Mouse (Mus musculus) spleen, adult 2 months (tissue): ENCODE measurements around the gene Zfp697. TPM values are rescaled to one million over a fixed set of nuclear protein-coding genes. Genes with fewer than 3 reads are reported as not detected.
"Not testable (repeated sequence)": the region's sequence is repeated elsewhere in the genome, so short reads cannot be mapped to it uniquely, and the experiment has no call there.

Experiments used
- DNase-seq, 2 experiments: peaks; one replicate each; pipeline versions ENCODE4 v3.0.0 to v3.0.0-alpha.2; 2012 to 2021; ENCODE audit warnings: low spot score in 2 of 2, low read depth in 1 of 2
- H3K27ac ChIP-seq: fragments of 200-500 bp; 2 replicates; pipeline ENCODE4 v1.5.1; 2012; ENCODE audit warnings: low read length, inconsistent platforms; ENCODE audit not compliant: insufficient read depth
- H3K27me3 ChIP-seq: fragments of 200-500 bp; 2 replicates; pipeline ENCODE4 v1.6.1; 2012; ENCODE audit warnings: mild to moderate bottlenecking, moderate library complexity, low read length, inconsistent platforms; ENCODE audit not compliant: control insufficient read depth, insufficient read depth
- H3K36me3 ChIP-seq: fragments of 200-500 bp; 2 replicates; pipeline ENCODE4 v1.6.1; 2012; ENCODE audit warnings: mild to moderate bottlenecking, low read length, inconsistent platforms; ENCODE audit not compliant: control insufficient read depth, insufficient read depth
- H3K4me1 ChIP-seq: fragments of 200-500 bp; 2 replicates; pipeline ENCODE4 v1.6.1; 2011; ENCODE audit warnings: inconsistent platforms; ENCODE audit not compliant: control insufficient read depth, insufficient read depth, insufficient read length
- H3K4me3 ChIP-seq: fragments of 200-500 bp; 2 replicates; pipeline ENCODE4 v1.5.1; 2011; ENCODE audit warnings: mild to moderate bottlenecking, inconsistent platforms; ENCODE audit not compliant: insufficient read depth, insufficient read length; ENCODE audit errors: extremely low read depth
- WGBS: fragments of 180-500 bp; shearing (Covaris S2); methylation state at CpG from one replicate; pipeline ENCODE4 v1.1.7; 2018; 5-methylcytosine and 5-hydroxymethylcytosine counted together
- polyA plus RNA-seq: library from polyadenylated mRNA; depleted of rRNA; stranded (reverse); fragments of >200 nt; gene quantifications from 2 replicates; pipeline ENCODE4 v1.2.3, GENCODE M21; 2012

Zfp697 gene
- polyA plus RNA-seq, 1 experiment, result 0.96 TPM

DNA sequence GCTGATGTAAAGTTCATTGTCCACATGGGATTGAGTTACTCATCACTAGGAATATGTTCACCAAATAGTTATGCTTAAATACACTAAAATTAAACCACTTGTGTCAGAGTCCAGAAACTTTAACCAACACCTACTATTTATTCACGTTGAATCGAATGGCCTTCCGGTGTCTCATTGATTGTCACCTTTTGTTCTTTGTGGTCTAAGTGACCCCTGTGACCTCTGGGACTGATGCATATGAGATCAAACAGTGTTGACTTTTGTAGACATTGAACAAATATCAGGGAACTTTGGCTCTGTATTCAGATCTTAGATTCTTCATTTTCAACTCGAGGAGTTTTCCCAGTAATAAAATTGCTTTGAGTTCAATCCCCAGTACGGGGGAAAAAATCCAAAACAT is 125.0 kb downstream of the Zfp697 start:
- DNase-seq, H3K27me3 ChIP-seq, H3K4me3 ChIP-seq, H3K36me3 ChIP-seq, H3K4me1 ChIP-seq, H3K27ac ChIP-seq: not testable (repeated sequence)
- WGBS, result no CpG with 5 or more reads among the region's 5 CpGs

DNA sequence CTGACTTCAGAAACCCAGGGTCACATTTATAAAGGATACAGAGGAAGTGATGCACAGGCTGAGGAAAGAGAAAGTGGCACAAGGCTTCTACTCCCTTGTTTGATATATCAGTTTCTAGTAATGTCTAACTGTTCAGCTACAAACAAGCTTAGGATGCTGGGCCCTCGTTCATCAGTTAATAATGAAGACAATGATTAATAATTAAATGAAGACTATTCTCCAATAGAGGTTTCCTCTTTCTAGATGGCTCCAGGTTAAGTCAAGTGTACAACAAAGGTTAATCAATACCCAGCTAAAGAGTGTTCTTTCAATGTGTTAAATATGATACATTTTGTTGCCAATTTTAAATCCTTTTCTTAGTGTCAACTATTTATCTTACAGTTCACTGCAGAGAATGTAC is 128.2 kb downstream of the Zfp697 start, which contains the start of gene Hsd3b4:
Gene Hsd3b4, minus strand, starts transcription at position 101 of the 400 bp plus-strand sequence.
- H3K4me1 ChIP-seq, H3K27me3 ChIP-seq, H3K27ac ChIP-seq, H3K36me3 ChIP-seq, DNase-seq, H3K4me3 ChIP-seq: not testable (repeated sequence)
- no CpG with 5 or more reads among the region's 1 CpGs for WGBS

DNA sequence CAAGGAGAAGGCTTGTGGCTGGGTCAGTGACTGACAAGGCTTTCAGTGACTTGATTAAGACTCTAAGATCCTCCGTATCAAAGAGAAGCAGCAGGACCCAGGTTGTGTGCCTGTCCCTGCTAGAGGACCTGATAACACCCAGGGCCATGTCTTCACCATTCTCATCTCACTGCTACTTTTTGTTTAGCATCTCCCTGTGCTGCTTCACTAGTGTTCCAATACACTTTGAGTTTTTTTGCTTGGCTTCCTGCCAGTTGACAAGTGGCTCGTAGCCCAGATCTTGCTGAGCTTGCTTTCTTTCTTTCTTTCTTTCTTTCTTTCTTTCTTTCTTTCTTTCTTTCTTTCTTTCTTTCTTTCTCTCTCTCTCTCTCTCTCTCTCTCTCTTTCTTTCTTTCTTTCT is 140.5 kb downstream of the Zfp697 start:
- not testable (repeated sequence) for DNase-seq, H3K36me3 ChIP-seq, H3K4me3 ChIP-seq, H3K27ac ChIP-seq, H3K27me3 ChIP-seq, H3K4me1 ChIP-seq
- 75% methylated on average over 1 of the region's 2 CpGs for WGBS

DNA sequence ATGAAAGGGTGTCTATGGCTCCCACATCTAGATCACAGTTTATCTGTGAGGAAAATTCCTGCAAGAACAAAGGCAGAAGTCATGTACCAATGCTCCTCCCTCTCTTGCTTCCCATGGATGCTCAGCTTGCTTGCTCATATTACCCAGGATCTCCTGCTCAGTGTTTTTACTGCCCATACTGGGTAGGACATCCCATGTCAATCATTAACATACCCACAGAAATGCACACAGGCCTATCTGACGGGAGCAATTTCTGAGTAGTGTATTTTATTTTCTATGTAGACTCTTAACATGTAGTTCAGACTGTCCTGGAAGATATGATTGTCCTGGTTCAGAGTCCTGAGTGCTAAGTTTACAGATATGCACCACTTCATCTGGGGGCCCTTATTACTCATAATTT is 142.3 kb downstream of the Zfp697 start:
- not testable (repeated sequence) for DNase-seq, H3K27ac ChIP-seq, H3K27me3 ChIP-seq, H3K4me3 ChIP-seq, H3K4me1 ChIP-seq, H3K36me3 ChIP-seq
- WGBS, result no CpG with 5 or more reads among the region's 1 CpGs

DNA sequence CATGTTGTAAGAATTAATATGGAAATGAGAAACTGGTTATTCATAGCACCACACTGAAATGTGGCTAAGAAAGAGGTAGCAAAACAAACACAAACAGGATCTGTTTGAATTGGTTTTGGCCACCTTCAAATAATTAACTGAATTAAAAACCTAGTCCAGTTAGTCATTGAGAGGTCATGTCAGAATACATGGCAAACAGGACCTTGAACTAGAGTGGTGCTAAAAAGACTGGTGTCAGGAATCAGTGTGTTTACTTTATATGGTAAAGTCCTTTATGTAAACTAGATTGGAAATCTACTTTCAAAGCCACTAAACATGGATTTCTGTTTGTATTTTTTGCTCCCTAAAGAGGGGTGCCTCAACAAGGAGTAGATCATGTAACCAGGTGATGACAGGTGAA is 142.7 kb downstream of the Zfp697 start:
- not testable (repeated sequence) for H3K36me3 ChIP-seq, H3K27ac ChIP-seq, H3K4me1 ChIP-seq, H3K4me3 ChIP-seq, H3K27me3 ChIP-seq, DNase-seq

DNA sequence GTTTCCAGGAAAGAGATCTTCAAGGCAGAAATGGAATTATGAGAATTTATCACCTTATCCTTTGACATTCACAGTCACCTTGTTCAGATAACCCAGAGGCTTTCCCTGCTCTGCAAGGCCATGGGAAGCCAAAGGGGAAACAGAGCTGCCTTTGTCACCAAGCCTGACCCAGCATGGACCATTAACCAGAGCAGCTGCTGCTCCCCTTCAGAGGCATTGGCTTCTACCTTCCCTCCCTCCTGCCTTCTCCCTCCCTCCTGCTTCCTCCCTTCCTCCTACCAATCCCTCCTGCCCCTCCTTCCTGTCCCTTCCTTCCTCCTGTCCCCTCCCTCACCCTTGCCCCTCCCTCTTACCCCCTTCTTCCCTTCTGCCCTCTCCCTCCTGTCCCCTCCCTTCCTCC is 165.4 kb downstream of the Zfp697 start:
- not testable (repeated sequence) for H3K4me3 ChIP-seq, DNase-seq, H3K27ac ChIP-seq, H3K27me3 ChIP-seq, H3K4me1 ChIP-seq, H3K36me3 ChIP-seq

DNA sequence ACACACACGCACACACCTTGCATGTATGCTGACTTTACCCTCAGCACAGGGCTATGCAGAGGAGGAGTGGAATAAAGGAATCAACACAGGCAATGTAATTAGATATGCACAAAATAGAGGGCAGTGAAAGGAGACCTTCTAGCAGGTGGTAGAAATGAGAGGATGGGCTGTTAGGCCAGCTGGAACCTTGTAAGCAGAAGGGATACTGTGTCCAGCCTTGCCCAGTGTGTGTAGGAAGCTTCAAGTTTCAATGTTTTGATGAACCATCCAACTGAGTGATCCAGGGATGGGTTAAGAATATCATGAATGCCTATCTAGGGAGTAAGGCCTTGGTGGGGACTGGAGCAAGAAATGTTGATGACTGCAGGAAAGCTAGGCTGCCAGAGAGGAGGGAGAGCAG is 166.2 kb downstream of the Zfp697 start:
- not testable (repeated sequence) for H3K36me3 ChIP-seq, H3K27me3 ChIP-seq, H3K4me3 ChIP-seq, H3K27ac ChIP-seq, DNase-seq, H3K4me1 ChIP-seq
- no CpG with 5 or more reads among the region's 1 CpGs for WGBS

DNA sequence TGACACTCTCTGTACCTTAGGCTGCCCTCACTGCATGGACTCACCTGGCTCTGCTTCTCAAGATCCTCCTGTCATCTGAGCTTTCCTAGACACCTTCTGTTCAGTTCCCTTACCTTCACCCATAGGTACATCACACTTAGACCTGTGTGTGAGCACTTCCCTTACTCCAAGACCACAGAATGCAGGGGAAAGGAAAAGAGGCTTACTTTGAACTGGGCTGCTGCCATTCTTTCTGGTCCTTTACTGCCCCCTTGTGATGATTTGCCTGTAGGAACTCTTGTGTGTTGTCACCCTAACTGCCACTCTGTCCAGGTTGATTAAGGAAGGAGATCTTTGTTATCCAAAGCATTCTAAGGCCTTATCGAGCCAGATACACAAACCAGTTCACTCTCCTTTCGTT is 168.0 kb downstream of the Zfp697 start:
- H3K27me3 ChIP-seq, H3K27ac ChIP-seq, DNase-seq, H3K36me3 ChIP-seq, H3K4me3 ChIP-seq, H3K4me1 ChIP-seq: not testable (repeated sequence)
- WGBS, result no CpG with 5 or more reads among the region's 2 CpGs

DNA sequence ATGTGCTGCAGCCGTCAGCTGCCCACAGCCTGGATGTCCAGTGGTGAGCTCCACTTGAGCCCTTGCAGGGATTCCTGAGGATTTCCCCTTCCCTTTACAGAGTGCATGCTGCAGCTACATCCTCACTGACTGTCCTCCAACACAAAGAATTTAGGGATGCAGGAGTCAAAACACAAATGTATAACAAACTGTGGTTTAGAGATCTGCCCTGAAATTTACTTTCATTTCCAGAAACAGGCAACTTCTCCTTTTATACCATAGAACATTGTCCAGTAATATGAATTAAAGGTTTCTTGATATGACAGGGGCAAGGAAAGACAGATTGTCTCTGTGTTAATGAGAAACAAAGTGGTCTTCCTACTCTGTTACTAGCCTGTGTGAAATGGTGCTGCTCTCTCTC is 168.6 kb downstream of the Zfp697 start:
- DNase-seq, H3K4me1 ChIP-seq, H3K4me3 ChIP-seq, H3K27me3 ChIP-seq, H3K27ac ChIP-seq, H3K36me3 ChIP-seq: not testable (repeated sequence)
- WGBS, result no CpG with 5 or more reads among the region's 1 CpGs

DNA sequence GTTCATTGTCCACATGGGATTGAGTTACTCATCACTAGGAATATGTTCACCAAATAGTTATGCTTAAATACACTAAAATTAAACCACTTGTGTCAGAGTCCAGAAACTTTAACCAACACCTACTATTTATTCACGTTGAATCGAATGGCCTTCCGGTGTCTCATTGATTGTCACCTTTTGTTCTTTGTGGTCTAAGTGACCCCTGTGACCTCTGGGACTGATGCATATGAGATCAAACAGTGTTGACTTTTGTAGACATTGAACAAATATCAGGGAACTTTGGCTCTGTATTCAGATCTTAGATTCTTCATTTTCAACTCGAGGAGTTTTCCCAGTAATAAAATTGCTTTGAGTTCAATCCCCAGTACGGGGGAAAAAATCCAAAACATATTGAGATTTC is 178.4 kb downstream of the Zfp697 start:
- not testable (repeated sequence) for H3K4me1 ChIP-seq, H3K27me3 ChIP-seq, H3K36me3 ChIP-seq, H3K4me3 ChIP-seq, DNase-seq, H3K27ac ChIP-seq
- WGBS, result no CpG with 5 or more reads among the region's 5 CpGs

DNA sequence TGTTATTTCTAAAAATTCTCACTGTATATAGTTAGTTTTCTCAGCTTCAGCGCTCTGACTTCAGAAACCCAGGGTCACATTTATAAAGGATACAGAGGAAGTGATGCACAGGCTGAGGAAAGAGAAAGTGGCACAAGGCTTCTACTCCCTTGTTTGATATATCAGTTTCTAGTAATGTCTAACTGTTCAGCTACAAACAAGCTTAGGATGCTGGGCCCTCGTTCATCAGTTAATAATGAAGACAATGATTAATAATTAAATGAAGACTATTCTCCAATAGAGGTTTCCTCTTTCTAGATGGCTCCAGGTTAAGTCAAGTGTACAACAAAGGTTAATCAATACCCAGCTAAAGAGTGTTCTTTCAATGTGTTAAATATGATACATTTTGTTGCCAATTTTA is 181.6 kb downstream of the Zfp697 start:
- WGBS, result no CpG with 5 or more reads among the region's 2 CpGs
- not testable (repeated sequence) for H3K4me3 ChIP-seq, H3K4me1 ChIP-seq

DNA sequence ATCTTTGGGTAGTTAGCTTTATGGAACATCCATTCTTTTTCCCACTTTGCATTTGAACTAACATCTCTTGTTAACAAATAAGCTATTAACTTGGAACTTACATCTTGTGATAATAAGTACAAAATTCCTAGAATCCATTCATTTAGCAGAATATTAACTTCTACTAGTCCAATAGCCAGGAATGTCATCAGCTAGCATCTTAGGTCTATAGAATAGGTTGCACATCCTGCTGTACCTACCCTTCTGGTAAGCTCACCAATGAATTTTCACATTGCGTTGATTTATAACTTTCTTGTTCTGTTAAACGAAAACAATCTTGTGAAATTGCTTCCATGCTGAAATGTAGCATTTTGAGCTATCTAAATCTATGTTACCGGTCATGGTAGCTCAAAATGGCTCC is 182.6 kb downstream of the Zfp697 start:
- not testable (repeated sequence) for H3K4me1 ChIP-seq, H3K4me3 ChIP-seq, DNase-seq, H3K27ac ChIP-seq, H3K36me3 ChIP-seq, H3K27me3 ChIP-seq
- no CpG with 5 or more reads among the region's 3 CpGs for WGBS

More for the DNA sequence above, 181.6 kb downstream of the Zfp697 start:
- not testable (repeated sequence) for DNase-seq, H3K27ac ChIP-seq, H3K27me3 ChIP-seq, H3K36me3 ChIP-seq
